Mouse (Mus musculus): ENCODE measurements around the gene Notch1. TPM values are rescaled to one million over a fixed set of nuclear protein-coding genes. Genes with fewer than 3 reads are reported as not detected.

Gene Notch1
- total and polyA plus RNA-seq, 3 experiments, result 0.06 TPM; not detected in 2

- no peaks in the 10 kb centered on the region for H3K9me3 ChIP-seq (replicated peaks; ENCODE audit: insufficient read depth, low read length)
- H3K4me3 ChIP-seq (ENCODE audit: control insufficient read depth in 1 of 2, insufficient read depth in 1 of 2, low read depth in 2 of 2, low read length in 2 of 2), result no peak overlapping the region
- peaks cover 0 to under 1% of the 10 kb centered on the region in 2 experiments; a peak in 1 of 4 replicates for H3K27me3 ChIP-seq (ENCODE audit: control insufficient read depth in 1 of 2, insufficient read depth in 2 of 2, low read length in 2 of 2)
- no peak overlapping the region for H3K27ac ChIP-seq (ENCODE audit: control insufficient read depth, low read depth, low read length)
- H3K9ac ChIP-seq (ENCODE audit: control insufficient read depth, low read depth, low read length, poor library complexity, severe bottlenecking), result no peak overlapping the region
- no peaks in the 10 kb centered on the region for H3K4me1 ChIP-seq (ENCODE audit: control insufficient read depth in 1 of 2, insufficient read depth in 2 of 2, low read length in 2 of 2)
- H3K36me3 ChIP-seq (ENCODE audit: control insufficient read depth in 1 of 2, insufficient read depth in 2 of 2, low read length in 2 of 2), result no peaks in the 10 kb centered on the region
- no peak for DNase-seq (ENCODE audit: low read depth, low spot score)
- TF ChIP-seq MYB (IDR thresholded peaks at IDR 0.05; ENCODE audit: low read depth, low read length), result no peak
- no peaks in the 10 kb centered on the region for H3K79me2 ChIP-seq (ENCODE audit: control insufficient read depth, insufficient read depth, low read length, poor library complexity)
These were observed 48.1 kb downstream of the Notch1 start for GRCm38 (mm10) chr2:26468376-26468775.

GRCm38 (mm10) chr2:26463412-26463811, 53.1 kb downstream of the Notch1 start:
- Histone ChIP-seq H3K79me2 (ENCODE audit: control insufficient read depth, insufficient read depth, low read length, poor library complexity) (no peaks in the 10 kb centered on the region), H3K4me1 (ENCODE audit: control insufficient read depth in 1 of 2, insufficient read depth in 2 of 2, low read length in 2 of 2) (no peaks in the 10 kb centered on the region), H3K9me3 (replicated peaks; ENCODE audit: insufficient read depth, low read length) (no peaks in the 10 kb centered on the region), H3K4me3 (ENCODE audit: control insufficient read depth in 1 of 2, insufficient read depth in 1 of 2, low read depth in 2 of 2, low read length in 2 of 2) (no peak overlapping the region), H3K9ac (ENCODE audit: control insufficient read depth, low read depth, low read length, poor library complexity, severe bottlenecking) (no peak overlapping the region), H3K36me3 (ENCODE audit: control insufficient read depth in 1 of 2, insufficient read depth in 2 of 2, low read length in 2 of 2) (no peaks in the 10 kb centered on the region), H3K27me3 (ENCODE audit: control insufficient read depth in 1 of 2, insufficient read depth in 2 of 2, low read length in 2 of 2) (no peaks in the 10 kb centered on the region), H3K27ac (ENCODE audit: control insufficient read depth, low read depth, low read length) (no peak overlapping the region)
- TF ChIP-seq ELF1 (IDR thresholded peaks at IDR 0.05; ENCODE audit: low read depth, low read length) (no peak), CHD1 (IDR thresholded peaks at IDR 0.05; ENCODE audit: low read depth, low read length) (no peak), MAZ (IDR thresholded peaks at IDR 0.05; ENCODE audit: low read depth, low read length) (no peak), CTCF (IDR thresholded peaks at IDR 0.05 in 2 of 3, conservative IDR thresholded peaks at IDR 0.05 in 1 of 3; ENCODE audit: control insufficient read depth in 1 of 3, insufficient read depth in 1 of 3, low read depth in 2 of 3, low read length in 3 of 3, poor library complexity in 1 of 3, severe bottlenecking in 1 of 3) (no peak), E2F4 (IDR thresholded peaks at IDR 0.05; ENCODE audit: borderline replicate concordance, low read depth, low read length) (no peak), MXI1 (IDR thresholded peaks at IDR 0.05; ENCODE audit: low read depth, low read length) (no peak), USF1 (IDR thresholded peaks at IDR 0.05; ENCODE audit: low read depth, low read length) (no peak), ETS1 (IDR thresholded peaks at IDR 0.05; ENCODE audit: low read depth, low read length) (no peak), POLR2AphosphoS5 (IDR thresholded peaks at IDR 0.05; ENCODE audit: borderline replicate concordance, low read depth, low read length) (no peak), NELFE (IDR thresholded peaks at IDR 0.05; ENCODE audit: low read depth, low read length) (no peak), MAFK (IDR thresholded peaks at IDR 0.05; ENCODE audit: borderline replicate concordance, low read depth, low read length) (no peak), USF2 (IDR thresholded peaks at IDR 0.05; ENCODE audit: borderline replicate concordance in 1 of 2, insufficient read depth in 1 of 2, low read depth in 1 of 2, low read length in 2 of 2) (no peak), GATA1 (IDR thresholded peaks at IDR 0.05; ENCODE audit: low read depth, low read length) (no peak), CHD2 (IDR thresholded peaks at IDR 0.05; ENCODE audit: low read length) (no peak), JUND (IDR thresholded peaks at IDR 0.05; ENCODE audit: low read depth, low read length) (no peak), ZNF384 (IDR thresholded peaks at IDR 0.05; ENCODE audit: low read depth, low read length) (no peak), BHLHE40 (IDR thresholded peaks at IDR 0.05; ENCODE audit: borderline replicate concordance, low read depth, low read length) (no peak), POLR2A (IDR thresholded peaks at IDR 0.05; ENCODE audit: control insufficient read depth in 1 of 2, insufficient read depth in 1 of 2, low read depth in 1 of 2, low read length in 2 of 2, poor library complexity in 1 of 2) (no peak), POLR2AphosphoS2 (IDR thresholded peaks at IDR 0.05; ENCODE audit: low read length) (no peak)
- no peak for DNase-seq (ENCODE audit: low read depth, low spot score)

Measured in MEL (cell line).